ENCODE assay signal across 25 mouse cellular contexts in genomic region chr16:4190166-4190565, GRCm38 (mm10).
"Had no signal": no experiment of that assay in that cellular context is flagged by ENCODE, and none has a peak within 500 bp of the region (broad histone marks: within the 10 kb centered on the region; RNA-seq: fewer than 3 reads in every experiment).

No protein-coding gene starts in this region.

- H3K4me3 ChIP-seq: heart, embryonic 10.5 days; heart, embryonic 12.5 days; hindbrain, embryonic 10.5 days; hindbrain, embryonic 12.5 days; intestine, embryonic 15.5 days; layer of hippocampus, adult 2 months; left cerebral cortex, adult 2 months; limb, embryonic 10.5 days; limb, embryonic 12.5 days; liver, embryonic 12.5 days; liver, embryonic 15.5 days had no signal

- H3K27me3 ChIP-seq: heart, embryonic 12.5 days; hindbrain, embryonic 12.5 days; intestine, embryonic 15.5 days; limb, embryonic 12.5 days; liver, embryonic 12.5 days; liver, embryonic 15.5 days had no signal

- H3K36me3 ChIP-seq: heart, embryonic 10.5 days; heart, embryonic 12.5 days; hindbrain, embryonic 12.5 days; liver, embryonic 12.5 days; liver, embryonic 15.5 days had no signal

- DNase-seq: gastrocnemius, postnatal 10 days; gastrocnemius, postnatal 25 days; heart, adult 18-20 months; heart, postnatal 10 days; heart, postnatal 4 days; kidney, adult 18-20 months; kidney, adult 8-10 months; kidney, postnatal 10 days; kidney, postnatal 25 days; kidney, postnatal 4 days had no signal

- H3K4me1 ChIP-seq: hindbrain, embryonic 10.5 days; hindbrain, embryonic 12.5 days; limb, embryonic 10.5 days had no signal

- H3K4me2 ChIP-seq: heart, embryonic 12.5 days; hindbrain, embryonic 12.5 days; hindbrain, embryonic 14.5 days; intestine, embryonic 15.5 days; limb, embryonic 12.5 days; liver, embryonic 12.5 days; liver, embryonic 15.5 days had no signal

- H3K9me3 ChIP-seq: heart, embryonic 10.5 days; heart, embryonic 12.5 days; hindbrain, embryonic 10.5 days; hindbrain, embryonic 12.5 days; intestine, embryonic 15.5 days; limb, embryonic 10.5 days; limb, embryonic 12.5 days; liver, embryonic 12.5 days; liver, embryonic 15.5 days had no signal

- H3K9ac ChIP-seq: heart, embryonic 12.5 days; hindbrain, embryonic 12.5 days; hindbrain, embryonic 14.5 days; intestine, embryonic 15.5 days; limb, embryonic 12.5 days; liver, embryonic 12.5 days; liver, embryonic 15.5 days had no signal

- H3K27ac ChIP-seq: heart, embryonic 10.5 days; hindbrain, embryonic 10.5 days; hindbrain, embryonic 12.5 days; hindbrain, embryonic 14.5 days; intestine, embryonic 15.5 days; layer of hippocampus, adult 2 months; left cerebral cortex, adult 2 months; limb, embryonic 10.5 days; limb, embryonic 12.5 days; liver, embryonic 12.5 days; liver, embryonic 15.5 days had no signal

- ATAC-seq: hindbrain, embryonic 16.5 days; inflammation-experienced regulatory T-cells, adult 6 months; intestine, embryonic 15.5 days; intestine, postnatal 0 days; liver, embryonic 12.5 days had no signal
